Mouse (Mus musculus): ENCODE measurements around the gene Gm10271.

- no peak for TF ChIP-seq CTCF (IDR thresholded peaks at IDR 0.05; ENCODE audit: insufficient read depth, low read length)
- no peak for TF ChIP-seq POLR2A (IDR thresholded peaks at IDR 0.05; ENCODE audit: borderline replicate concordance, extremely low read depth, low read depth, low read length)
Measured at GRCm38 (mm10) chr10:117009691-117010090, 37.3 kb upstream of the Gm10271 start.

All from lung, adult 2 months (tissue).